Mouse (Mus musculus) cerebellum, adult (tissue): Measurements from ENCODE around the gene Gpr19.

Source experiments
- ATAC-seq: cut with Nextera tagmentation; 2 replicates; pipeline ENCODE4 v1.9.2; 2017; ENCODE audit warnings: mild to moderate bottlenecking, moderate library complexity, mixed read lengths; ENCODE audit not compliant: insufficient number of reproducible peaks, low FRiP score, low TSS enrichment

The Gpr19 gene

DNA sequence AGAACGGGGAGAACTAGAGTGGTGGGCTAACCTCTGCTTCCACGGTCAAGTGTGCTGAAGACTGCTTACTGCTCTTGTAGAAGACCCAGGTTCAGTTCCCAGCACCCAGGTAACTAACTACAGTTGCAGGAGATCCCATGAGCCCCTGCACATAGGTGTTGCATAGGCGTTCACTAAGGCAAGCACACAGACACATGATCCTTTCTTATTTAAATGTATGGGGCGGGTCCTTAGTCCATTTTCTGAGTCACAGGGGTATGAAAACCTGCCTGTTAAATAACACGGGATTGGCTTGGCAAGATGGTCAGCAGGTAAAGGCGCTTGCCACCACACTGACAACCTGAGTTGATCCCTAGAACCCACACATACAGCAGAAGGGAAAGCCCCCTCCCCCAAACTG is 39.4 kb downstream of the Gpr19 start:
- no peak for ATAC-seq

GRCm38 (mm10) chr6:134855926-134856325 is 42.5 kb downstream of the Gpr19 start:
- no peak for ATAC-seq

- ATAC-seq: no peak
Measured at GRCm38 (mm10) chr6:134854782-134855181, 43.6 kb downstream of the Gpr19 start.

GRCm38 (mm10) chr6:134849985-134850384 is 48.4 kb downstream of the Gpr19 start:
- no peak for ATAC-seq

- ATAC-seq: no peak
Measured at GRCm38 (mm10) chr6:134849461-134849860, 48.9 kb downstream of the Gpr19 start.

GRCm38 (mm10) chr6:134848197-134848890 is 50.0 kb downstream of the Gpr19 start:
- no peak for ATAC-seq

DNA sequence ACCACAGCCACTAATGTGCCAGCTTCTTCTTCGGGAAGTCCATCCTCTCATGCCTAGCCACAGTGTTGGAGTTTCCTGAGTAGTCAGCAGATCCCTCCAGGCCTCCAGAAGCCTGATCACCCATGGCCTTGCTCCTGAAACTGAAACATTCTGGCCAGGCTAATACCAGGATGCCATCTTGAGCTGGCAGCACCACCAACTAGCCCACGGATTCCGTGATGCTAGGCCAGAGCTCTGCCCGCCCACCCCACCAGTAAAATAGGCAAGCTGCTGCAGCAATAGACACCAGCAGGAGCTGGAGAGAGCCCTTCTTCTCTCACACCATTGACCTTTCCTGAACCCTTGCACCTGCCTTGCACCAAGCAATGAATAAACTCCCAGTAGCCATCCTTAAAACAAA is 50.8 kb downstream of the Gpr19 start:
- ATAC-seq: no peak

DNA sequence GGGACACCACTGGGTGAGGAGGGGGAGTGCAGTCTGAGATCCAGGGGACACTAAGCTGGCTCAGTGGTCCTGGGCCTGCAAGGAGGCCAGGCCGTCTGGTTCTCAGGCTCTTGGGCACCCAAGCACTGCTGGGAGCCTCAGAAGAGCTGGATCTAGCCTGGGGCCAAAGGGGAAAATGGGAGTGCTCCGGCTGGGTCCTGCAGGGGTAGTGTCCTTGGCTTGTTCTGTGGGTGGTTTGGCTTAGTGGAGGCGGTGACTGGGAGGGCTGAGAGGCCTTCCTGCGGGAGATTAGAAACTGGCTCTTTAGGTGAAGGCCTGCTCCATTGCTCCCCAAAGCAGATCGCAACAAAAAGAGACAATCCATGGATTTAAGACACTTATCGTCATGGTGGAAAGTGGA is 52.1 kb downstream of the Gpr19 start:
- ATAC-seq: no peak

DNA sequence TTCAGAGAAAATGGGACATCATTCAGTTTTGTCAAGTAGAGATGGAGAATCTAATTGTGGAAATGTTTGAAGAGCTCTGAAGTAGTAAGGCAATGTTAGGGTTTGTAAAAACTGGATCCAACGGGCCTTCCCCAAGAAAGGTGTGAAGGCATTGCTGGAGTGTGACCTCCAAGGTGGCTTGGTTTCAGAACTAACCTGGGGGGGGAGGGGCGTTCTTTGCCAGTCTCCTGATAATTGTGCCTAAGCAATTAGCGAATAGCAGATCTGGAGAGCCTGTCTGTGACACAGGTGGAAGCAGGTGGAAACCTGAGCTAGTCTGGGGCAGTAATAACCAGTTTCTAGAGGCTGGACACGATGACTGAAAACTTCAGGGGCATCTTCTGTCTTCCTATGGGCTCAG is 52.7 kb downstream of the Gpr19 start:
- no peak for ATAC-seq

- no peak for ATAC-seq
Measured at GRCm38 (mm10) chr6:134840346-134840745, 58.0 kb downstream of the Gpr19 start.

- no peak for ATAC-seq
Measured at GRCm38 (mm10) chr6:134838111-134838510, 60.3 kb downstream of the Gpr19 start.

DNA sequence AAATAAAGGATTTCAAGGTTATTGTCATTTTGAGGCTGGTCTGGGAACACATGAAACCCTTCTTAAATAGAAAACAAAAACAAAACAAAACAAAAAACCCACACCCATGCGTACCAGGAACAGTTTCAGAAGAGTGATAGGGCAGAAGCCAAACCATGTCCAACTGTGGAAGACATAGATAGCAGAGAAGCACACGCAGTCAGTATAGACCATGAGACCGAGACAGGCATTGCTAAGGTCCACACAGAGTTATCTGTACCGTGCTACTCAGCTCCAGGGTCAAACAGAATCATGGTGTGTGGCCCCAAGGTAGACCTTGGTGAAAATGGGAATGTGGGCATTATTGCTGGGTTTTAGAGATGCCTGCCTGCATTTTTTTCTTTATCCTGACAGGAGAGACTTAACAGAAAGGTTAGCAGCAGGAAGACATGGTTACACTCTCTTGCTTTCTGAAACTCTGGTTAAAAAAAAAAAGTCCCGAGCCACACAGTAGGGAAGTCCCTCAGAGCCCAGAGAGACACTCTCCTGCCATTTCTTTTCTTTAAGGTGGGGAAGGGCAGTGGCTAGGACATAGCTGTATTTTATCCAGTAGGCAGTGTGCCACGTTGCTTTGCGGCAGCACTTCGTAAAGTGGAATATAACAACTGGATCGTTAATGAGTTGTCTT is 63.7 kb downstream of the Gpr19 start:
- no peak for ATAC-seq

DNA sequence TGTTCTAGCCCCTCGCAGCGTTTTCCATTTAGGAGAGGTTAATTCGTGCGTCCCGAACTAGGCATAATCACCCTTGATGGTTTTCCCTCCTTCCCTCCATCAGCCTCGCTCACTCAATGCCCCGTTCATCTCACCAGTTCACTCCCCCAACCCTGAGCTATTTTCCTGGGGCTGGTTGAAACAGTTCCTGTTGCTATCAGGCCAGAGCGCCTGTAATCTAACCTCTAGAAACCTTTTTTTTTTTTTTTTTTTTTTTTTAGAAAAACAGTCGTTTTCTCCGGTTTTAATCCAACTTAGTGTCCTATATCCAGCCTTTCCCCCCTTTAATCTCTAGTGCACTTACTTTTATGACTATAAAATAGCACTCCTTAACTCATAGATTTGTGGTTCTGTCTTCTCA is 67.6 kb downstream of the Gpr19 start:
- no peak for ATAC-seq

- ATAC-seq: peak; percentile 94
Measured at GRCm38 (mm10) chr6:134829786-134830700, 68.3 kb downstream of the Gpr19 start, which contains the start of gene Crebl2. Gene Crebl2, plus strand, starts transcription at chr6:134830154.

DNA sequence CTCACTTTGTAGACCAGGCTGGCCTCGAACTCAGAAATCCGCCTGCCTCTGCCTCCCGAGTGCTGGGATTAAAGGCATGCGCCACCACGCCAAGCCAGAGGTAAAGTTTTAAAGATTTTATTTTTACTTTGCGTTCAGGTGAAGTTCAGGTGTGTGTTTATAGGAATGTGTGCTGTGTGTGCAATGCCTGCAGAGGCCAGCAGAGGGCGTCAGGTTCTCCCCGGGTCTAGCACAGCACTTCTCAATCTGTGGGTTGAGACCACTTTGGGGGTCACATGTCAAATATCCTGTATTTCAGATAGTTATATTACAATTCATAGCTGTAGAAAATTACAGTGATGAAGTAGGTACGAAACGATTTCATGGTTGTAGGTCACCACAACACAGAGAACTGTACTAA is 75.5 kb downstream of the Gpr19 start:
- no peak for ATAC-seq

DNA sequence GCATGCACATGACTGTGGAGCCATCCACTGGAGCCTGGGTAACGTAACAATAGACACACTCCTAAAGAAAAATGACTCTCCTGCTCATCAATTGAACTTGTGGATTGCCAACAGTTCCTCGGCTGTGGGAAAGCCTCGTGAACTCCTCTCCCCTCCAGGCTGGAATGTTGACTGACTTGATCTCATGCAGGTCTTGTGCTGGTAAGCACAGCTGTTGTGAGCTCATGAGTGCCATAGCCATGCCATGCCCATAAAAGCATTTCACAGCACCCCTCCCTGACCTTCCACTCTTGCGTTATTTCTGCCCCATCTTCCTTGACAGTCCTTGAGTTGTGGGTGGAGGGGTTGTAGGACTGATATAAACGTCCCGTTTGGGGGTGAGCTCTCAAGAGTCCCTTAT is 78.0 kb downstream of the Gpr19 start:
- ATAC-seq: no peak

DNA sequence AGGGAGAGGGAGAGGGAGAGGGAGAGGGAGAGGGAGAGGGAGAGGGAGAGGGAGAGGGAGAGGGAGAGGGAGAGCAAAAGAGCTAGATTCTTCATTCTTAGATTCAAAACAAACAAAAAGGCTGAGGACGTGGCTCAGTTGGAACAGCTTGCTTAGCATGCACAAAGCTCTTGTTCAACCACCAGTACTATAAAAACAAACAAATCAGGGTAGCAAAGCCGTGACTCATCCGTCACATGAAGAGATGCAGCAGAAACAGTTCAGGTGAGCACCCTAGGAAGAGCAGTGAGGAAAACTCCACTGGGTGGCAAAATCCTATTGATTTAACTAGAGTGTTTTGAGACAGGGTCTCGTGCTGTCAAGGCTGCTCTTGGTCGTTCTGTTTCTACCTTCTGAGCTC is 78.6 kb downstream of the Gpr19 start:
- no peak for ATAC-seq
